Mouse (Mus musculus) neural tube, embryonic 11.5 days (tissue): ENCODE results near the gene Frem1. TPM values are rescaled to one million over a fixed set of nuclear protein-coding genes. Genes with fewer than 3 reads are reported as not detected.

Source experiments
- ATAC-seq: fragments of 200-750 bp; cut with Nextera tagmentation; 2 replicates; pipeline ENCODE4 v1.8.0; 2017; ENCODE audit warnings: moderate number of reproducible peaks, mild to moderate bottlenecking, moderate TSS enrichment, moderate library complexity; ENCODE audit not compliant: insufficient read depth, low FRiP score, low TSS enrichment
- DNase-seq: peaks from one replicate; pipeline ENCODE4 v3.0.0-alpha.2; 2015; ENCODE audit warnings: low spot score
- H3K27ac ChIP-seq: fragments of 300-500 bp; sonication (generic); 2 replicates; pipeline ENCODE4 v1.5.1; 2014; ENCODE audit warnings: low read depth, mild to moderate bottlenecking, low read length
- H3K27me3 ChIP-seq: fragments of 300-500 bp; sonication (generic); 2 replicates; pipeline ENCODE4 v1.6.1; 2014; ENCODE audit warnings: mild to moderate bottlenecking, low read length, mixed read lengths; ENCODE audit not compliant: control insufficient read depth, insufficient read depth
- H3K36me3 ChIP-seq: fragments of 300-500 bp; sonication (generic); 2 replicates; pipeline ENCODE4 v1.6.1; 2014; ENCODE audit warnings: mild to moderate bottlenecking, low read length, moderate library complexity, mixed read lengths; ENCODE audit not compliant: control insufficient read depth, insufficient read depth
- H3K4me1 ChIP-seq: fragments of 300-500 bp; sonication (generic); 2 replicates; pipeline ENCODE4 v1.6.1; 2014; ENCODE audit warnings: low read length, mixed read lengths; ENCODE audit not compliant: control insufficient read depth, insufficient read depth
- H3K4me2 ChIP-seq: fragments of 300-500 bp; sonication (generic); 2 replicates; pipeline ENCODE4 v1.6.1; 2014; ENCODE audit warnings: low read depth, mild to moderate bottlenecking, moderate library complexity
- H3K4me3 ChIP-seq: fragments of 300-500 bp; sonication (generic); 2 replicates; pipeline ENCODE4 v1.5.1; 2014; ENCODE audit warnings: low read depth, low read length
- H3K9ac ChIP-seq: fragments of 300-500 bp; sonication (generic); 2 replicates; pipeline ENCODE4 v1.6.1; 2014; ENCODE audit warnings: mild to moderate bottlenecking, low read length
- H3K9me3 ChIP-seq: fragments of 300-500 bp; sonication (generic); 2 replicates; pipeline ENCODE4 v1.6.1; 2016; ENCODE audit warnings: low read length; ENCODE audit not compliant: control insufficient read depth
- WGBS: fragments of 180-500 bp; shearing (Covaris S2); extraction: QIAGEN DNeasy Blood & Tissue Kit; methylation state at CpG from one replicate; pipeline ENCODE4 v1.1.7; 2014; 5-methylcytosine and 5-hydroxymethylcytosine counted together
- polyA plus RNA-seq: library from polyadenylated mRNA; unstranded; fragments of >200 nt; fragmentation: Nextera tagmentation; extraction: Ambion mirVana; gene quantifications from 2 replicates; pipeline ENCODE4 v1.2.1, GENCODE M21; 2014

The Frem1 gene
- polyA plus RNA-seq, 1 experiment from 2014 or later: 4.1 TPM

GRCm38 (mm10) chr4:83046069-83046468 lies 6.1 kb downstream of the Frem1 start:
- no peak overlapping the region for H3K9ac ChIP-seq
- WGBS: 29% methylated on average over 3 of the region's 3 CpGs
- H3K27ac ChIP-seq: no peak overlapping the region
- no peak overlapping the region for H3K4me3 ChIP-seq
- ATAC-seq: peak; percentile 18; the same call in 1 of the 2 replicates
- H3K27me3 ChIP-seq: no peaks in the 10 kb centered on the region
- no peaks in the 10 kb centered on the region for H3K9me3 ChIP-seq
- peaks cover 17% of the 10 kb centered on the region; the same call in 1 of the 2 replicates for H3K4me1 ChIP-seq
- H3K36me3 ChIP-seq: no peaks in the 10 kb centered on the region
- H3K4me2 ChIP-seq: no peak overlapping the region
- no peak for DNase-seq

- H3K4me3 ChIP-seq: no peak overlapping the region
- no peaks in the 10 kb centered on the region for H3K27me3 ChIP-seq
- H3K27ac ChIP-seq: no peak overlapping the region
- H3K9ac ChIP-seq: no peak overlapping the region
- H3K4me1 ChIP-seq: peaks cover 17% of the 10 kb centered on the region; the same call in 1 of the 2 replicates
- no peaks in the 10 kb centered on the region for H3K36me3 ChIP-seq
- ATAC-seq (no peak), DNase-seq (no peak)
- 7% methylated on average over 6 of the region's 6 CpGs for WGBS
- no peaks in the 10 kb centered on the region for H3K9me3 ChIP-seq
- H3K4me2 ChIP-seq: no peak overlapping the region
Measured at GRCm38 (mm10) chr4:83045266-83045665, 6.9 kb downstream of the Frem1 start.

- no peak for ATAC-seq
- 45% methylated on average over 3 of the region's 3 CpGs for WGBS
- no peak overlapping the region for H3K4me3 ChIP-seq
Measured at GRCm38 (mm10) chr4:83040780-83041179, 11.4 kb downstream of the Frem1 start.

GRCm38 (mm10) chr4:83032780-83033179 lies 19.4 kb downstream of the Frem1 start:
- Histone ChIP-seq H3K27me3 (no peaks in the 10 kb centered on the region), H3K9me3 (no peaks in the 10 kb centered on the region), H3K36me3 (no peaks in the 10 kb centered on the region), H3K27ac (no peak overlapping the region), H3K4me1 (no peaks in the 10 kb centered on the region), H3K9ac (no peak overlapping the region), H3K4me3 (no peak overlapping the region), H3K4me2 (no peak overlapping the region)
- DNase-seq: no peak
- ATAC-seq: no peak
- WGBS: 32% methylated on average over 1 of the region's 1 CpGs

More at GRCm38 (mm10) chr4:83040780-83041179, 11.4 kb downstream of the Frem1 start:
- Histone ChIP-seq H3K9me3 (no peaks in the 10 kb centered on the region), H3K4me1 (peaks cover 5% of the 10 kb centered on the region; the same call in 1 of the 2 replicates), H3K36me3 (no peaks in the 10 kb centered on the region), H3K27ac (no peak overlapping the region), H3K27me3 (no peaks in the 10 kb centered on the region), H3K4me2 (no peak overlapping the region), H3K9ac (no peak overlapping the region)
- peak; percentile 39 for DNase-seq

- DNase-seq (no peak), ATAC-seq (no peak)
- Histone ChIP-seq H3K27me3 (no peaks in the 10 kb centered on the region), H3K4me1 (no peaks in the 10 kb centered on the region), H3K4me2 (no peak overlapping the region), H3K36me3 (no peaks in the 10 kb centered on the region), H3K4me3 (no peak overlapping the region), H3K9ac (no peak overlapping the region), H3K9me3 (no peaks in the 10 kb centered on the region), H3K27ac (no peak overlapping the region)
- WGBS: 22% methylated on average over 3 of the region's 3 CpGs
Measured at GRCm38 (mm10) chr4:83031591-83031990, 20.5 kb downstream of the Frem1 start.

GRCm38 (mm10) chr4:83030097-83030496 lies 22.0 kb downstream of the Frem1 start:
- Histone ChIP-seq H3K4me3 (no peak overlapping the region), H3K27me3 (no peaks in the 10 kb centered on the region), H3K4me2 (no peak overlapping the region), H3K9me3 (no peaks in the 10 kb centered on the region), H3K36me3 (no peaks in the 10 kb centered on the region), H3K9ac (no peak overlapping the region), H3K4me1 (no peaks in the 10 kb centered on the region), H3K27ac (no peak overlapping the region)
- 88% methylated on average over 6 of the region's 6 CpGs for WGBS
- ATAC-seq (no peak), DNase-seq (no peak)

GRCm38 (mm10) chr4:83020759-83021555 lies 31.2 kb downstream of the Frem1 start:
- ATAC-seq (no peak), DNase-seq (peak; percentile 52)
- H3K27ac ChIP-seq: no peak overlapping the region
- 37% methylated on average over 15 of the region's 15 CpGs for WGBS
- no peaks in the 10 kb centered on the region for H3K36me3 ChIP-seq
- H3K9ac ChIP-seq: no peak overlapping the region; the same call in 1 of the 2 replicates
- H3K4me1 ChIP-seq: peaks cover 2% of the 10 kb centered on the region
- H3K27me3 ChIP-seq: no peaks in the 10 kb centered on the region
- no peaks in the 10 kb centered on the region for H3K9me3 ChIP-seq
- H3K4me3 ChIP-seq: no peak overlapping the region
- H3K4me2 ChIP-seq: no peak overlapping the region

GRCm38 (mm10) chr4:83018111-83019105 lies 33.7 kb downstream of the Frem1 start:
- H3K9me3 ChIP-seq: no peaks in the 10 kb centered on the region
- ATAC-seq (no peak), DNase-seq (no peak)
- peaks cover 2% of the 10 kb centered on the region for H3K4me1 ChIP-seq
- no peak overlapping the region for H3K4me2 ChIP-seq
- H3K36me3 ChIP-seq: no peaks in the 10 kb centered on the region
- no peak overlapping the region for H3K27ac ChIP-seq
- H3K27me3 ChIP-seq: no peaks in the 10 kb centered on the region
- H3K4me3 ChIP-seq: no peak overlapping the region
- H3K9ac ChIP-seq: no peak overlapping the region
- 54% methylated on average over 8 of the region's 8 CpGs for WGBS
